Mouse (Mus musculus) cortical plate, adult 2 months (tissue): ENCODE data around the gene Lipc.

Experiments used
- CTCF ChIP-seq: fragments of 200-500 bp; IDR thresholded peaks from 2 replicates; pipeline ENCODE4 v1.5.1; 2011; ENCODE audit warnings: mild to moderate bottlenecking, control low read depth, low read length; ENCODE audit not compliant: insufficient read depth; ENCODE audit errors: extremely low read depth
- POLR2A ChIP-seq: fragments of 200-500 bp; IDR thresholded peaks from 2 replicates; pipeline ENCODE4 v1.6.1; 2011; ENCODE audit warnings: mild to moderate bottlenecking, low read length, control low read depth; ENCODE audit not compliant: insufficient read depth; ENCODE audit errors: extremely low read depth

DNA sequence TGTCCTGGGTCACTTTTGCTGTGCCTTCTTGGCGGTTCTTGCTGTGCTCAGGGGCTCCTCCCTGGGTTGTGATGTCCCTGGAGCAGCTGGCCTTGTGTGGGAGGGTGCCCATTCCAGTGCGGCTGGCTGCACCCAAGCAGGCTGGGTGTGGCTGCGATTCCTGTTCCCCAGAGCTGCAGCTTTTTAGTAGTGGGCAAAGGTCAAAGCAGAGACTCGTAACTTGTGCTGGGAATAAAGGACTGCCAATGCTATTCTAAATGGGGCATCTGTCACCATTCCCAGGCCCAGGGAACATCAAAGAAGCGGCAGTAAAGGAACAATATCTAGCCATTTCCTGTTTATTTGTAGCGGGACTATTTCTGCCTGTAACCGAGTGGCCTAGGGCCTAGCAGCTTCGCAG is 88.7 kb downstream of the Lipc start:
- TF ChIP-seq POLR2A = no peak
- no peak for TF ChIP-seq CTCF
